Mouse (Mus musculus): ENCODE measurements around the gene Ivl. TPM values are rescaled to one million over a fixed set of nuclear protein-coding genes. Genes with fewer than 3 reads are reported as not detected.

The Ivl gene
- polyA plus RNA-seq, 1 experiment from 2014 or later: 1.4 TPM

Other genes starting within 250 kb of the Ivl start
- gene Sprr2d, start 234.6 kb downstream of the Ivl start, polyA plus RNA-seq (2015; fragmentation: Nextera tagmentation; extraction: Ambion mirVana): not detected in 2 replicates
- gene Sprr2e, start 221.6 kb downstream of the Ivl start, polyA plus RNA-seq (2015; fragmentation: Nextera tagmentation; extraction: Ambion mirVana): not detected in 2 replicates
- 38.9 and 39.7 TPM in 2 replicates for gene Sprr2f, start 208.5 kb downstream of the Ivl start, polyA plus RNA-seq (2015; fragmentation: Nextera tagmentation; extraction: Ambion mirVana)
- gene Sprr2h, start 188.1 kb downstream of the Ivl start, polyA plus RNA-seq (2015; fragmentation: Nextera tagmentation; extraction: Ambion mirVana): not detected in 2 replicates
- not detected in 2 replicates for gene Sprr2i, start 165.7 kb downstream of the Ivl start, polyA plus RNA-seq (2015; fragmentation: Nextera tagmentation; extraction: Ambion mirVana)
- not detected in 2 replicates for gene Sprr2j-ps, start 155.7 kb downstream of the Ivl start, polyA plus RNA-seq (2015; fragmentation: Nextera tagmentation; extraction: Ambion mirVana)
- gene Gm9774, start 144.3 kb downstream of the Ivl start, polyA plus RNA-seq (2015; fragmentation: Nextera tagmentation; extraction: Ambion mirVana): 8.3 and 22.7 TPM in 2 replicates
- not detected in 2 replicates for gene Sprr2k, start 141.2 kb downstream of the Ivl start, polyA plus RNA-seq (2015; fragmentation: Nextera tagmentation; extraction: Ambion mirVana)
- 0.30 TPM in 1 of 2 replicates, not detected in the other for gene Sprr1b, start 134.9 kb downstream of the Ivl start, polyA plus RNA-seq (2015; fragmentation: Nextera tagmentation; extraction: Ambion mirVana)
- gene Sprr3, start 115.0 kb downstream of the Ivl start, polyA plus RNA-seq (2015; fragmentation: Nextera tagmentation; extraction: Ambion mirVana): not detected in 2 replicates
- 45.9 TPM in 2 replicates for gene Sprr1a, start 87.8 kb downstream of the Ivl start, polyA plus RNA-seq (2015; fragmentation: Nextera tagmentation; extraction: Ambion mirVana)
- gene Sprr4, start 73.2 kb downstream of the Ivl start, polyA plus RNA-seq (2015; fragmentation: Nextera tagmentation; extraction: Ambion mirVana): not detected in 2 replicates
- not detected in 2 replicates for gene 2310046K23Rik, start 39.2 kb downstream of the Ivl start, polyA plus RNA-seq (2015; fragmentation: Nextera tagmentation; extraction: Ambion mirVana)
- not detected in 2 replicates for gene Smcp, start 15.3 kb upstream of the Ivl start, polyA plus RNA-seq (2015; fragmentation: Nextera tagmentation; extraction: Ambion mirVana)
- gene 2210017I01Rik, start 33.8 kb upstream of the Ivl start, polyA plus RNA-seq (2015; fragmentation: Nextera tagmentation; extraction: Ambion mirVana): not detected in 2 replicates
- not detected in 2 replicates for gene Lce6a, start 47.9 kb upstream of the Ivl start, polyA plus RNA-seq (2015; fragmentation: Nextera tagmentation; extraction: Ambion mirVana)
- gene Lce1a1, start 74.6 kb upstream of the Ivl start, polyA plus RNA-seq (2015; fragmentation: Nextera tagmentation; extraction: Ambion mirVana): not detected in 2 replicates
- gene Lce1b, start 83.2 kb upstream of the Ivl start, polyA plus RNA-seq (2015; fragmentation: Nextera tagmentation; extraction: Ambion mirVana): not detected in 2 replicates
- not detected in 2 replicates for gene Lce1a2, start 96.6 kb upstream of the Ivl start, polyA plus RNA-seq (2015; fragmentation: Nextera tagmentation; extraction: Ambion mirVana)
- gene Lce1c, start 105.5 kb upstream of the Ivl start, polyA plus RNA-seq (2015; fragmentation: Nextera tagmentation; extraction: Ambion mirVana): not detected in 2 replicates
- not detected in 2 replicates for gene Lce1d, start 113.5 kb upstream of the Ivl start, polyA plus RNA-seq (2015; fragmentation: Nextera tagmentation; extraction: Ambion mirVana)
- gene Lce1e, start 135.3 kb upstream of the Ivl start, polyA plus RNA-seq (2015; fragmentation: Nextera tagmentation; extraction: Ambion mirVana): not detected in 2 replicates
- not detected in 2 replicates for gene Lce1f, start 146.6 kb upstream of the Ivl start, polyA plus RNA-seq (2015; fragmentation: Nextera tagmentation; extraction: Ambion mirVana)
- gene Gm38119, start 165.4 kb upstream of the Ivl start, polyA plus RNA-seq (2015; fragmentation: Nextera tagmentation; extraction: Ambion mirVana): not detected in 2 replicates
- 0.17 TPM in 1 of 2 replicates, not detected in the other for gene Lce1g, start 178.6 kb upstream of the Ivl start, polyA plus RNA-seq (2015; fragmentation: Nextera tagmentation; extraction: Ambion mirVana)
- gene Lce1h, start 191.3 kb upstream of the Ivl start, polyA plus RNA-seq (2015; fragmentation: Nextera tagmentation; extraction: Ambion mirVana): not detected in 2 replicates
- not detected in 2 replicates for gene Lce1i, start 205.2 kb upstream of the Ivl start, polyA plus RNA-seq (2015; fragmentation: Nextera tagmentation; extraction: Ambion mirVana)
- not detected in 2 replicates for gene Lce1j, start 216.8 kb upstream of the Ivl start, polyA plus RNA-seq (2015; fragmentation: Nextera tagmentation; extraction: Ambion mirVana)
- gene Lce1k, start 234.2 kb upstream of the Ivl start, polyA plus RNA-seq (2015; fragmentation: Nextera tagmentation; extraction: Ambion mirVana): not detected in 2 replicates

Data from kidney, embryonic 16.5 days (tissue).